Mouse (Mus musculus): ENCODE measurements around the gene Hist1h2ah. TPM values are rescaled to one million over a fixed set of nuclear protein-coding genes. Genes with fewer than 3 reads are reported as not detected.

Hist1h2ah gene
- total and polyA plus RNA-seq, 3 experiments, result 2.3 to 628 (median 8.1) TPM

DNA sequence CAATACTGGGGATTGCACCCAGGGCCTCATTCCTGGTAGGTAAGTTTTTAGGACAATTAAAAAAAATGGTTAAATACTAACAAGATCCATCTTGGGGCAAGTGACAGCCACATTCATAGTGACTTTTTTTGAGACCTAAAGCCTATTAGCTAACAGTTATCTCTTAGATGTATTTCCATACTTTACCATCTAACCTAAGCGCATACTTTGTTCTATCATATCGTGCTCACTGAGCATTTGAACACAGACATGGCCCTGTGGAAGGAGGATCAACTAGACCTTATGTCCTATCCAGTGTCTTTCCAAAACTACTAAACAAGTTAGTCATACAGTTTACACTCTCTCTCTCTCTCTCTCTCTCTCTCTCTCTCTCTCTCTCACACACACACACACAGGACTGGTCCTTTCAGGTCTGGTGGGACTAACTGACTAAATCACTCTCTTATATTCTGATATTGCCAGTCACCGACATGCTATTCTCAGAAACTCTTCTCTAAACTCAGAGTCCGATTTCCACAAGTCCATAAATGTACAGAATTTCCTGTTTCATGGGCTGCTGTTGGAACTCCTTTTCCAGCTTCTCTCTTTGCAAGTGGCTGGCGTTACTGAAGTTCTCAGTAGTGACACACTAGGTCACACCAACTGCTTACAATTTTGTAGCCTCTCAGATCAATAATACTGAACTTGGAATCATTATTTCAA lies 1.5 kb downstream of the Hist1h2ah start:
- peak; percentile 41 for DNase-seq (ENCODE audit: extremely low read depth)
- Histone ChIP-seq H3K79me2 (replicated peaks; ENCODE audit: control insufficient read depth, extremely low read depth, insufficient read depth, poor library complexity, severe bottlenecking) (no peaks in the 10 kb centered on the region), H3K27me3 (replicated peaks) (no peaks in the 10 kb centered on the region), H3K4me3 (replicated peaks in 1 of 3; ENCODE audit: low read depth in 2 of 3, low read length in 2 of 3, poor library complexity in 1 of 3) (no peak overlapping the region), H3K4me2 (ENCODE audit: insufficient read depth, low read depth, poor library complexity, severe bottlenecking) (peak overlapping the region; percentile 78; the same call in 1 of the 2 replicates), H3K36me3 (replicated peaks in 1 of 2; ENCODE audit: control insufficient read depth in 1 of 2, insufficient read depth in 1 of 2, low read length in 1 of 2) (no peaks in the 10 kb centered on the region), H3K9me3 (replicated peaks; ENCODE audit: low read length) (no peaks in the 10 kb centered on the region), H3K4me1 (ENCODE audit: control insufficient read depth in 1 of 2, insufficient read depth in 2 of 2) (peaks cover 3 to 25% of the 10 kb centered on the region in 2 experiments; a peak in 3 of 4 replicates), H3K27ac (ENCODE audit: insufficient read depth, low read depth) (no peak overlapping the region), H3K9ac (ENCODE audit: insufficient read depth, low read depth) (peak overlapping the region; percentile 92)
- dilution Hi-C loops (cut with MboI; ENCODE audit: extremely low pct_ligation_motif_present, extremely low pct_unique_long_range_greater_than_20kb, low sequenced_read_pairs), result no loop called here
- TF ChIP-seq ZC3H11A (IDR thresholded peaks at IDR 0.05; ENCODE audit: low read depth, low read length) (no peak), PAX5 (IDR thresholded peaks at IDR 0.05; ENCODE audit: low read length) (no peak), ZKSCAN1 (IDR thresholded peaks at IDR 0.05; ENCODE audit: borderline replicate concordance, low read depth, low read length) (no peak), MYC (IDR thresholded peaks at IDR 0.05; ENCODE audit: low read depth, low read length) (no peak), NELFE (IDR thresholded peaks at IDR 0.05; ENCODE audit: low read depth, low read length) (no peak), CHD2 (IDR thresholded peaks at IDR 0.05; ENCODE audit: low read length) (no peak)
- in situ Hi-C loops (cut with MboI; ENCODE audit: low pct_ligation_motif_present, low pct_unique_long_range_greater_than_20kb, low sequenced_read_pairs), result loop anchor here (5.0 to 25.0 kb wide), 4 partner anchors 107 to 1728 kb away; partner anchors contain the start of genes Hist1h1a, Hist1h2ab, Hist1h3a and Hist1h3b

DNA sequence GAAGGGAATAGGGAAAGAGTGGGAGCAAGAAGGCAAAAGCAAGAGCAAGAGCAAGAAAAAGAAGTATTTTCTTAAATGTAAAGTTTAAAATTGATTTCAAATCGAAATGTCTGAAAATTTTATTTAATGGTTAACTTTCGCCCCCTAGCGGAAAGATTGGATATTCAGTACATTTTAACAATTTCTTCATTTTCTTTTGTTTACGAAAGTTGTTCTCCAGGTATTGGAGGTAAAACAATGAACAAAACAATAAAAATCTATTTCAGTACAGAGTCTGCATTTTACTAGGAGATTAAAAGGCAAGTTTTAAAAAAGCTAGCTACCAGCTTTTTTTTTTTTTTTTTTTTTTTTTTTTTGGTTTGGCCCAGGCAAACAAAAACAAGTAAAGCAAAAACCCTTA lies 4.9 kb downstream of the Hist1h2ah start:
- H3K79me2 ChIP-seq (replicated peaks; ENCODE audit: control insufficient read depth, extremely low read depth, insufficient read depth, poor library complexity, severe bottlenecking), result no peaks in the 10 kb centered on the region
- no peak for TF ChIP-seq ETS1 (conservative IDR thresholded peaks at IDR 0.05; ENCODE audit: low read depth, low read length)
- no peak for TF ChIP-seq NELFE (IDR thresholded peaks at IDR 0.05; ENCODE audit: low read depth, low read length)
- peak; percentile 71 for TF ChIP-seq RAD21 (IDR thresholded peaks at IDR 0.05; ENCODE audit: low read depth, low read length)
- TF ChIP-seq SMC3 (IDR thresholded peaks at IDR 0.05; ENCODE audit: low read depth, low read length), result peak; percentile 13; the same call in 1 of the 2 replicates
- peak; percentile 84 for TF ChIP-seq ZNF384 (IDR thresholded peaks at IDR 0.05; ENCODE audit: low read depth, low read length)
- peak in 1 of 2 experiments; percentile 65; a peak in 3 of 4 replicates for TF ChIP-seq CTCF (conservative IDR thresholded peaks at IDR 0.05 in 1 of 2, IDR thresholded peaks at IDR 0.05 in 1 of 2; ENCODE audit: low read depth in 2 of 2, low read length in 2 of 2)
- DNase-seq (ENCODE audit: extremely low read depth), result peak; percentile 50
- no peak overlapping the region for H3K9ac ChIP-seq (ENCODE audit: insufficient read depth, low read depth)
- peaks cover 2% of the 10 kb centered on the region for H3K27me3 ChIP-seq (replicated peaks)
- H3K4me1 ChIP-seq (ENCODE audit: control insufficient read depth in 1 of 2, insufficient read depth in 2 of 2), result peaks cover 3 to 13% of the 10 kb centered on the region in 2 experiments; a peak in 3 of 4 replicates
- peak overlapping the region in 1 of 3 experiments; percentile 12 for H3K4me3 ChIP-seq (replicated peaks in 1 of 3; ENCODE audit: low read depth in 2 of 3, low read length in 2 of 3, poor library complexity in 1 of 3)
- peak overlapping the region; percentile 71; the same call in 1 of the 2 replicates for H3K4me2 ChIP-seq (ENCODE audit: insufficient read depth, low read depth, poor library complexity, severe bottlenecking)
- no peaks in the 10 kb centered on the region for H3K9me3 ChIP-seq (replicated peaks; ENCODE audit: low read length)
- H3K36me3 ChIP-seq (replicated peaks in 1 of 2; ENCODE audit: control insufficient read depth in 1 of 2, insufficient read depth in 1 of 2, low read length in 1 of 2), result no peaks in the 10 kb centered on the region
- dilution Hi-C loops (cut with MboI; ENCODE audit: extremely low pct_ligation_motif_present, extremely low pct_unique_long_range_greater_than_20kb, low sequenced_read_pairs), result no loop called here
- no peak overlapping the region for H3K27ac ChIP-seq (ENCODE audit: insufficient read depth, low read depth)
- in situ Hi-C loops (cut with MboI; ENCODE audit: low pct_ligation_motif_present, low pct_unique_long_range_greater_than_20kb, low sequenced_read_pairs), result loop anchor here (5.0 to 25.0 kb wide), 4 partner anchors 103 to 1732 kb away; partner anchors contain the start of genes Hist1h1a, Hist1h2ab, Hist1h3a and Hist1h3b

DNA sequence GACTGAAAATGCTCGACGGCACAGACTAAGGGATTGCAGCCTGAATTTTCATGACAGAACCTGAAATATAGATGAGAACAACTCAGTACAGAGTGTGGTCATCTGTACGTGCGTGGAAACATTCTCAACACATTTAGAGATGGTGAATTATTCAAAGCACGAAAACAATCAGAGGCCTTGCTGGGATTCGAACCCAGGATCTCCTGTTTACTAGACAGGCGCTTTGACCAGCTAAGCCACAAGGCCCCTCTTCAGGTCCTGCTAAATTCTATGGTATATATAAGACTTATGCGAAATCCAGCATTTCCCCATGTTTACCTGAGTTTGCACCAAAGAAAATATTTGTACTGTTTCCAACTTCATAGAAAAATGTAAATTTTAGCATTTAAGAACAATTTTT lies 5.4 kb downstream of the Hist1h2ah start:
- dilution Hi-C loops (cut with MboI; ENCODE audit: extremely low pct_ligation_motif_present, extremely low pct_unique_long_range_greater_than_20kb, low sequenced_read_pairs) (no loop called here), in situ Hi-C loops (cut with MboI; ENCODE audit: low pct_ligation_motif_present, low pct_unique_long_range_greater_than_20kb, low sequenced_read_pairs) (loop anchor here (5.0 to 25.0 kb wide), 5 partner anchors 103 to 1732 kb away; partner anchors contain the start of genes Hist1h1a, Hist1h2ab, Hist1h3a and Hist1h3b)
- Histone ChIP-seq H3K27me3 (replicated peaks) (peaks cover 2% of the 10 kb centered on the region), H3K36me3 (replicated peaks in 1 of 2; ENCODE audit: control insufficient read depth in 1 of 2, insufficient read depth in 1 of 2, low read length in 1 of 2) (no peaks in the 10 kb centered on the region), H3K27ac (ENCODE audit: insufficient read depth, low read depth) (peak overlapping the region; percentile 38; the same call in 1 of the 2 replicates), H3K9ac (ENCODE audit: insufficient read depth, low read depth) (peak overlapping the region; percentile 66; the same call in 1 of the 2 replicates), H3K9me3 (replicated peaks; ENCODE audit: low read length) (no peaks in the 10 kb centered on the region), H3K79me2 (replicated peaks; ENCODE audit: control insufficient read depth, extremely low read depth, insufficient read depth, poor library complexity, severe bottlenecking) (no peaks in the 10 kb centered on the region), H3K4me1 (ENCODE audit: control insufficient read depth in 1 of 2, insufficient read depth in 2 of 2) (peaks cover 3 to 13% of the 10 kb centered on the region in 2 experiments; a peak in 3 of 4 replicates), H3K4me3 (replicated peaks in 1 of 3; ENCODE audit: low read depth in 2 of 3, low read length in 2 of 3, poor library complexity in 1 of 3) (peak overlapping the region; percentile 44 to 58 (median 56)), H3K4me2 (ENCODE audit: insufficient read depth, low read depth, poor library complexity, severe bottlenecking) (peak overlapping the region; percentile 96)
- TF ChIP-seq SIN3A (IDR thresholded peaks at IDR 0.05; ENCODE audit: low read length), result peak; percentile 41; the same call in 1 of the 2 replicates
- peak; percentile 62 for TF ChIP-seq MAFK (IDR thresholded peaks at IDR 0.05; ENCODE audit: insufficient replicate concordance, low read length)
- TF ChIP-seq MYC (IDR thresholded peaks at IDR 0.05; ENCODE audit: low read depth, low read length), result 0 out of 2 replicates have a peak, but pooled peaks have one; percentile 29
- no peak for TF ChIP-seq MXI1 (IDR thresholded peaks at IDR 0.05; ENCODE audit: low read depth, low read length)
- 0 out of 2 replicates have a peak, but pooled peaks have one; percentile 5 for TF ChIP-seq NRF1 (IDR thresholded peaks at IDR 0.05; ENCODE audit: low read depth, low read length)
- no peak for TF ChIP-seq ZC3H11A (IDR thresholded peaks at IDR 0.05; ENCODE audit: low read depth, low read length)
- peak; percentile 99 for TF ChIP-seq TBP (conservative IDR thresholded peaks at IDR 0.05; ENCODE audit: low read depth, low read length)
- TF ChIP-seq ELF1 (IDR thresholded peaks at IDR 0.05; ENCODE audit: low read depth, low read length), result peak; percentile 76
- DNase-seq (ENCODE audit: extremely low read depth), result peak; percentile 90
